Mouse (Mus musculus) small intestine, adult 2 months (tissue): ENCODE measurements at regions not wholly inside any gene's neighbourhood (a gene's known extent, or its start where the extent isn't known, plus 50 kb on each side); places are given as distances from the start of the nearest gene placed in this dataset.

ENCODE experiments used
- CTCF ChIP-seq: fragments of 200-500 bp; IDR thresholded peaks from 2 replicates; pipeline ENCODE4 v1.5.1; 2012; ENCODE audit warnings: low read depth, mild to moderate bottlenecking, control low read depth, inconsistent platforms, low read length, moderate library complexity, mixed read lengths; ENCODE audit not compliant: insufficient replicate concordance, insufficient read length; ENCODE audit errors: extremely low read depth
- POLR2A ChIP-seq: fragments of 200-500 bp; IDR thresholded peaks from 2 replicates; pipeline ENCODE4 v1.6.1; 2012; ENCODE audit warnings: low read depth, mild to moderate bottlenecking, control low read depth, inconsistent platforms, low read length, moderate library complexity

DNA sequence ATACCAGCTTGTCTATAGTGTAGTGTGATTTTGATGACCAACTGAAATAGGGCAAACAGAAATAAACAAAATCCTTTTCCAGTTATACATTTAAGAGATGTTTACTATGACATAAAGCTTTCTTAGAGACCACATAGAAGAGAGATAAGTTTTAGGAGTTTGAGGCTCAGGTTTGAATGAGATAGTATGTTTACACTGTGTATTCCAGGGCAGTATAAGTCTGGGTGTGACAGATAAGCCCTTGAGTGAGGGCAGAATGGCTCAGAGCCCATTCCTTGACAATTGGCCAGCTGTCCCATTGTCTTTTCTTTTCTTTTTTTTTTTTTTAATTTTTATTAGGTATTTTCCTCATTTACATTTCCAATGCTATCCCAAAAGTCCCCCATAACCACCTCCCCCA, 744.0 kb upstream of the 4930444P10Rik start:
- TF ChIP-seq POLR2A (no peak), CTCF (no peak)
